Mouse (Mus musculus): ENCODE data around the gene Ctnna3.

DNA sequence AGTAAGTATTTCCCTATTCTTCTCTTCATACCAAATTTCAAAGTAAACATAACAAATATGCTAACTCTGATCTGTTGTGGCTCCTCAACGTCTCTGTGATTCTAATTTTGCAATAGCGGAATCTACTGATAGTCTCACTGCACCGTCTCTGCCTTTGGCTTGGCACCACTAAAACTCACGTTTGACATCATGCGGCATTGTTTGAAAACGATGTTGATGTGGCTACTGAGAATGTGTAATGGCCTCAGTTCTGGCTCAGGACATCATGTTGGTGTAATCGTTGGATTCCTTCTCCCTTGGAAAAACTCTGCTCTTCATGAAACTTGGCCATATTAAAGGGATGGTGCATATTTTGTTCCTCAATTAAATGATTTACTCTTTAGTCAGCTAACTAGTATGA is 439.2 kb downstream of the Ctnna3 start:
- TF ChIP-seq E2F4 (IDR thresholded peaks at IDR 0.05; ENCODE audit: insufficient read depth) (no peak), POLR2A (IDR thresholded peaks at IDR 0.05; ENCODE audit: insufficient read length, low read depth) (no peak), USF1 (IDR thresholded peaks at IDR 0.05; ENCODE audit: low read depth) (no peak), POLR2AphosphoS2 (IDR thresholded peaks at IDR 0.05; ENCODE audit: insufficient read length, low read depth) (no peak)

Data from myocyte (in vitro differentiated cells).